Mouse (Mus musculus) neural tube, embryonic 13.5 days (tissue): ENCODE measurements around the gene Stab2. TPM values are rescaled to one million over a fixed set of nuclear protein-coding genes. Genes with fewer than 3 reads are reported as not detected.

Source experiments
- polyA plus RNA-seq: library from polyadenylated mRNA; unstranded; fragments of >200 nt; fragmentation: Nextera tagmentation; extraction: Ambion mirVana; gene quantifications from 2 replicates; pipeline ENCODE4 v1.2.1, GENCODE M21; 2015

Stab2 gene
- polyA plus RNA-seq, 1 experiment from 2014 or later, result 0.24 TPM

Other genes starting within 250 kb of the Stab2 start
- gene Gm49358, start 244.1 kb downstream of the Stab2 start, polyA plus RNA-seq, result not detected in 2 replicates
- gene Nt5dc3, start 229.0 kb downstream of the Stab2 start, polyA plus RNA-seq, result 7.3 and 7.7 TPM in 2 replicates
- gene 1700113H08Rik, start 50.0 kb upstream of the Stab2 start, polyA plus RNA-seq, result 0.22 and 0.27 TPM in 2 replicates